Mouse (Mus musculus) stomach, postnatal 0 days (tissue): ENCODE measurements around the gene Nt5dc2.

Source experiments
- CTCF ChIP-seq: IDR thresholded peaks from 2 replicates; pipeline ENCODE4 v1.5.1; 2016; ENCODE audit warnings: antibody characterized with exemption, low read depth, mild to moderate bottlenecking, moderate library complexity
- EP300 ChIP-seq: optimal IDR thresholded peaks from 2 replicates; pipeline ENCODE3; 2016; ENCODE audit warnings: antibody characterized with exemption

- TF ChIP-seq CTCF (no peak), EP300 (no peak)
Observed at GRCm38 (mm10) chr14:31166827-31167226, 36.0 kb downstream of the Nt5dc2 start.
